Mouse (Mus musculus) gastrocnemius, postnatal 36 days (tissue): ENCODE measurements at regions not wholly inside any gene's neighbourhood (a gene's known extent, or its start where the extent isn't known, plus 50 kb on each side); places are given as distances from the start of the nearest gene placed in this dataset.

Experiments
- DNase-seq, 2 experiments: peaks; one replicate each; pipeline ENCODE4 v3.0.0; 2022
- intact Hi-C: fragments of 180-260 bp; cut with DNase I; formaldehyde crosslinking; loops from one replicate; pipeline ENCODE4 v1.15.1; 2025

DNA sequence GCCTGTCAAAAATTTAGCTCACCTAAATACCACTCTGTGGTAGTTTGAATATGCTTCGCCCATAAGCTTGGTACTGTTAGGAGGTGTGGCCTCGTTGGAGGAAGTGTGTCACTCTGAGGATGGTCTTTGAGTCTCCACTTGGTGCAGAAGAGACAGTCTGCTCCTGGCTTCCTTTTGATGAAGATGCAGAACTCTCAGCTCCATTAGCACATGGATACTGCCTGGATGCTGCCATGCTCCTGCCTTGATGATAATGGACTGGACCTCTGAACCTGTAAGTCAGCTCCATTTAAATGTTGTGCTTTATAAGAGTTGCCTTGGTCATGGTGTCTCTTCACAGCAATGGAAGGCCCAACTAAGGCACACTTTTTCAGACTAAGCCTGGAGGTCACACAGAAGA, 56.9 kb upstream of the Pik3r1 start:
- intact Hi-C loops: no loop called here
- DNase-seq: no peak

DNA sequence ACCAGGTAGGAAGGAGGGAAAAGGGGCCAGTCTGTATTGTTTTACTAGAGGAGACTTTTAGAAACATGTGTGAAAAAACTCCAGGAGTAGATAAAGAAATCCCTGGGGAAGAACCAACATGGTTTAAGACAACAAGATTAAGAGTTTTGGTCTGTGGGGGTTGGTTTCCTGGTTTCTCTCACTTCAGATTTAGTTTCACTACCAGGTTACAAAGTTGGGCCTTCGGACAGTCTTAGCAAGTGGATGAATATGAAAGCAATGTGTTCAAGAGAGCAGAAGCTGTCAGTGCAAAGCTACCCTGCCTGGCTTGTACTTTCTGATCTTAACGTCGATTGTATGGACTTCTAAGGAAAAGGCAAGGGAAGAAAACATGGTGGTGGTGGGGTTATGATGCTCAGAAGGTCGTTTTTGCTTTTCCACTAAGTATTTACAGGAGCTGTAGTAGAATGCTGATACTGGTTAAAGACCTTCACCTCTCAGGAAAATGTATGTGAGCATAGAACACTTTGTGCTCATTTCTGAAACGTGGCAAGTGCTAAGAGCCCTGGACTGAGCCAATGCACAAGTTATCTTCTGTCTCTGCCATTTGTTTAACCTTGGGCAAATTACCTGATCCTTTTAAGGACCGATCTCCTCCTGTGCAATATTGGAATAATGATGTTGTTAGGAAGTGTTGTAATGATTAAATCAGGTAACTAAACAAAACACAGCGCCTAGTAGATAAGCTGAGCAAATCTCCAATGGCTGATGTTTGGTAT, 64.0 kb upstream of the Pik3r1 start:
- DNase-seq: no peak
- intact Hi-C loops: no loop called here

- intact Hi-C loops: no loop called here
Observed at GRCm38 (mm10) chr13:101834546-101834945, 66.5 kb upstream of the Pik3r1 start.

GRCm38 (mm10) chr13:101836992-101837391, 69.0 kb upstream of the Pik3r1 start:
- intact Hi-C loops: no loop called here
- DNase-seq: no peak

More at GRCm38 (mm10) chr13:101834546-101834945, 66.5 kb upstream of the Pik3r1 start:
- DNase-seq: peak in 1 of 2 experiments; percentile 19

GRCm38 (mm10) chr13:101844461-101845440, 76.7 kb upstream of the Pik3r1 start:
- DNase-seq: no peak
- intact Hi-C loops: no loop called here

GRCm38 (mm10) chr13:101846016-101846415, 78.0 kb upstream of the Pik3r1 start:
- intact Hi-C loops: no loop called here

GRCm38 (mm10) chr13:101847879-101848600, 80.0 kb upstream of the Pik3r1 start:
- peak; percentile 48 to 52 for DNase-seq
- intact Hi-C loops: no loop called here

More at GRCm38 (mm10) chr13:101846016-101846415, 78.0 kb upstream of the Pik3r1 start:
- no peak for DNase-seq

GRCm38 (mm10) chr13:101848601-101849147, 80.7 kb upstream of the Pik3r1 start:
- intact Hi-C loops: no loop called here
- no peak for DNase-seq

DNA sequence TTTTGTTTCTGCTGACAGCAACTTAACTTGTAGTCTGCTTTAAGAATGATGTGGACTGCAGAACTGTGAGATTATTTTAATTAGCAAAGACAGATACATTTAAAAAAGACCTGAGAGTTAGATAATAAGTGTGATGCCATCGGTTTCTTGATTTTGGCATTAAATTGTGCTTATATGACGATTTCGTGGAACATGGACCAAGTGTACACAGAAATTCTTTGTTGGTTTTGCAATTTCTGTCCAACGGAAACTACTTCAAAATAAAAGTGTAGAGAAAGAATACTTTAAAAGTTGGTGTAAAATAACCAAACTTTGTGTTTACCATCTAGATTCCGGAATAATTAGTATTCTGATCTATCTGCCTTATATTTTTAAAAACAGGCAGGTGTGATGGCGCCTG, 81.4 kb upstream of the Pik3r1 start:
- intact Hi-C loops: no loop called here
- DNase-seq: no peak

- DNase-seq: no peak
- intact Hi-C loops: no loop called here
Observed at GRCm38 (mm10) chr13:101851329-101851728, 83.3 kb upstream of the Pik3r1 start.

GRCm38 (mm10) chr13:101852960-101853359, 84.9 kb upstream of the Pik3r1 start:
- DNase-seq: no peak
- intact Hi-C loops: no loop called here

- no peak for DNase-seq
- intact Hi-C loops: no loop called here
Observed at GRCm38 (mm10) chr13:101855141-101855540, 87.1 kb upstream of the Pik3r1 start.

GRCm38 (mm10) chr13:101860704-101861103, 92.7 kb upstream of the Pik3r1 start:
- intact Hi-C loops: no loop called here
- DNase-seq: no peak

DNA sequence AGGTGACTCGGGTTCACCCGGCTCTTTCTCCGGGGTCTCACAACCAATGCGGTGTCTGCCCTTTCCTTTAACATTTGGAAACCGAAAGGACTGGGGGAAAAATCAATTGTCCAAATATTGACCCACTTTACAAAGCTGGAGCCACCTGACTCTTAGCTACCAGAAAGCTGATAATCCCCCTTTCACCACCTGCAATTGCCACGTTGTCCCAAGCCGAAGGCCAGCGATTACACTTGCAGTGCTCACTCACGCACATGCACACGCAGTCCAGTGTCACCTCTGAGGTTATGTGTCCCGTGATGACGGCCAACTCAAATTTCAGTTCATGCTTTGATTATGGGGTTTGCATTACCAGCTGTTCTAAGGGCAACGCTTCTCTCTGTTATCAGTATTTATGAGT, 94.0 kb upstream of the Pik3r1 start:
- no peak for DNase-seq
- intact Hi-C loops: no loop called here

- intact Hi-C loops: no loop called here
- no peak for DNase-seq
Observed at GRCm38 (mm10) chr13:101863015-101863414, 95.0 kb upstream of the Pik3r1 start.

DNA sequence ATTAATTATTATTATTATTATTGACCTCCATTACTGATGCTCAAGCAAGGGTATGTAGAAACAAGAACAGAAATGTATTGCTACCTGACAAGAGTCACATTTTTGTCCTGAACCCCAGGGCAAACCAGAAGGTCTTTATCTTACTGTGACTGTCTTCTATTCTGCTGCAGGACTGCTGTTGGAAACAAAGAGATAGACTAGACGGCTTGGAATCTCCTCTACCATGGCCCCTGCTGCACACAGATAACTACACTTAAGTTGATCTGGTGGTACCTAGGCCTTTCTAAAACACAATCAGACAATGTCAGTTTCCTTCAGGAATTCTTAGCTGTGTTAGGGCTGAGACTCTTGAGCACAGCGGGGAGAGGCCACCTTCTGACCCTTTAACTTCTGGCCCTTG, 95.6 kb upstream of the Pik3r1 start:
- intact Hi-C loops: no loop called here
- no peak for DNase-seq

- no peak for DNase-seq
- intact Hi-C loops: no loop called here
Observed at GRCm38 (mm10) chr13:101866843-101867242, 98.8 kb upstream of the Pik3r1 start.

DNA sequence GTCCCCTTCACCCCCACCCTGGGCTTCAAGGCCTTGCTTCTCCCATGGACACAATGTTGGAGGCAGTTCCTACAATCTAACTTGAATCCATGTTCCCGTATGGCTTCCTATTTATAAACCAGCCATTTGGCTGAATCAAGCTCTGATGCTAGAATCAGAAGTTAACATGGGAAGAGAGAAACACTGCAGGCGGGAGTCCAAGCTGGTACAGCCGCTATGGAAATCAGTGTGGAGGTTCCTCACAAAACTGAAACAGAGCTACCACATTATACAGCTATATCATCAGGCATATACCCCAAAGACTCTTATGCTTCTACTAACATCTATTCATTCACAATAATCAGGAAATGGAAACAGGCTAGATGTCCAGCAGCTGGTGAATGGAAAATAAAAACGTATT, 106.7 kb upstream of the Pik3r1 start:
- intact Hi-C loops: no loop called here
- DNase-seq: no peak

GRCm38 (mm10) chr13:101876069-101876468, 108.1 kb upstream of the Pik3r1 start:
- intact Hi-C loops: no loop called here
- DNase-seq: no peak

DNA sequence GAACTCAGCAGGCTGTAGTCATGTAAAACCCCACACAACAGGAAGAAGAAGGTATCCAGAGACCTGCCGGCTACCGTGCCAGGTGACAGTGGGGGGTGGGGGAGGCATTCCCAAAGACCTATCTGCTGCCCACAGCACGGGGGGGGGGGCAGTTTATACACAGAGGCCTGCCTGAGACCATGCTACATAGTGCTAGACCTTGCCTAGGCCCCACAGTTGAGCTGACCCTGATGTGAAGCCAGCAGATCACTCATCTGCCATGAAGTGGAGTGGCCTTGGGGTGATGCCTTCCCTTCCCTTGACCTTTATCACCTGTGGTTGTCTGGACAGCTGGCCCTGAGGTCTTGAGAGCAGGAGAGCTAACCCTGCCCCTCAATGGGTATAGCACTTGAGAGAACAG, 108.6 kb upstream of the Pik3r1 start:
- intact Hi-C loops: no loop called here
- DNase-seq: no peak

- intact Hi-C loops: no loop called here
- DNase-seq: no peak
Observed at GRCm38 (mm10) chr13:101878168-101878567, 110.2 kb upstream of the Pik3r1 start.
